Mouse (Mus musculus) testis, adult 2 months (tissue): Measurements from ENCODE around the gene Taf15. TPM values are rescaled to one million over a fixed set of nuclear protein-coding genes. Genes with fewer than 3 reads are reported as not detected.
A peak's percentile ranks its signal among the peaks of the same experiment; 100 is the strongest.

Experiments
- H3K27ac ChIP-seq: fragments of 200-500 bp; 2 replicates; pipeline ENCODE4 v1.5.1; 2012; ENCODE audit warnings: low read depth, low read length; ENCODE audit not compliant: control insufficient read depth, insufficient read depth
- H3K27me3 ChIP-seq: fragments of 200-500 bp; 2 replicates; pipeline ENCODE4 v1.6.1; 2012; ENCODE audit warnings: mild to moderate bottlenecking, low read length, moderate library complexity; ENCODE audit not compliant: control insufficient read depth, insufficient read depth
- H3K36me3 ChIP-seq: fragments of 200-500 bp; 2 replicates; pipeline ENCODE4 v1.6.1; 2012; ENCODE audit warnings: mild to moderate bottlenecking, low read length; ENCODE audit not compliant: control insufficient read depth, insufficient read depth
- H3K4me1 ChIP-seq: fragments of 200-500 bp; 2 replicates; pipeline ENCODE4 v1.6.1; 2012; ENCODE audit warnings: low read length; ENCODE audit not compliant: control insufficient read depth, insufficient read depth
- H3K4me3 ChIP-seq: fragments of 200-500 bp; 2 replicates; pipeline ENCODE4 v1.5.1; 2012; ENCODE audit warnings: low read depth, mild to moderate bottlenecking, low read length, moderate library complexity, mixed read lengths; ENCODE audit not compliant: control insufficient read depth
- CTCF ChIP-seq: fragments of 200-500 bp; IDR thresholded peaks from 2 replicates; pipeline ENCODE4 v1.5.1; 2012; ENCODE audit warnings: low read depth, mild to moderate bottlenecking, inconsistent platforms, low read length, moderate library complexity; ENCODE audit not compliant: control insufficient read depth, insufficient read depth, insufficient replicate concordance
- POLR2A ChIP-seq: fragments of 200-500 bp; IDR thresholded peaks from 2 replicates; pipeline ENCODE4 v1.6.1; 2012; ENCODE audit warnings: low read depth, mild to moderate bottlenecking, inconsistent platforms, low read length, moderate library complexity; ENCODE audit not compliant: control insufficient read depth
- polyA plus RNA-seq: library from polyadenylated mRNA; depleted of rRNA; stranded (reverse); fragments of >200 nt; gene quantifications from 2 replicates; pipeline ENCODE4 v1.2.3, GENCODE M21; 2012

Gene Taf15
- polyA plus RNA-seq, 1 experiment, result 49.6 TPM

- Histone ChIP-seq H3K36me3 (no peaks in the 10 kb centered on the region), H3K27me3 (no peaks in the 10 kb centered on the region; the same call in 1 of the 2 replicates), H3K4me3 (peak overlapping the region; percentile 89), H3K4me1 (peaks cover 21% of the 10 kb centered on the region), H3K27ac (no peak overlapping the region)
- no peak for TF ChIP-seq POLR2A
- TF ChIP-seq CTCF, result no peak
Measured at GRCm38 (mm10) chr11:83439426-83440060, 33.3 kb upstream of the Taf15 start.

GRCm38 (mm10) chr11:83440081-83441064, 32.5 kb upstream of the Taf15 start:
- Histone ChIP-seq H3K4me3 (peak overlapping the region; percentile 89), H3K27ac (no peak overlapping the region), H3K27me3 (no peaks in the 10 kb centered on the region; the same call in 1 of the 2 replicates), H3K4me1 (peaks cover 25% of the 10 kb centered on the region), H3K36me3 (no peaks in the 10 kb centered on the region)
- TF ChIP-seq POLR2A (no peak), CTCF (peak; percentile 99)

DNA sequence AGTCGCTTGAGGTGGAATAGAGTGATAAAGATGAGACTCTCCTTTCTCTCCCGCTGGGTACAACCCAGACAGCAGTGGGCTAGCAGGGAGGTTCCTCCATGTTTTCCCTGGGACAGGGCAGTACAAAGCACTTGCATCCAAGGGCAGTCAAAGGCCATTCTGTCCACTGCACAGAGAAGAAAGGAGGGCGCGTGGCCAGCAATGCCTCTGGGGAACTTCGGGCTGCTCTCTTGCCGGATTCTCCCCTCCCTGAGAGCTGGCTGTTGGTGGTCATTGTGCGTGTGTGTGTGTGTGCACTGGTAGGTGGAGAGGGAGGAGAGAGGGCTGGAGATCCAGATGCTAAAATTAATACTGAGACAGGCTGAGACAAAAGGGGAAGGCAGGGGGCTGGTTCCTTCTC, 31.7 kb upstream of the Taf15 start:
- Histone ChIP-seq H3K27ac (no peak overlapping the region), H3K4me1 (peaks cover 25% of the 10 kb centered on the region), H3K4me3 (peak overlapping the region; percentile 89), H3K27me3 (no peaks in the 10 kb centered on the region; the same call in 1 of the 2 replicates), H3K36me3 (no peaks in the 10 kb centered on the region)
- TF ChIP-seq CTCF (no peak), POLR2A (no peak)

- H3K27me3 ChIP-seq, result no peaks in the 10 kb centered on the region; the same call in 1 of the 2 replicates
- H3K27ac ChIP-seq, result no peak overlapping the region
- H3K4me1 ChIP-seq, result peaks cover 25% of the 10 kb centered on the region
- TF ChIP-seq POLR2A, result no peak
- TF ChIP-seq CTCF, result no peak
- H3K4me3 ChIP-seq, result peak overlapping the region; percentile 26
- no peaks in the 10 kb centered on the region for H3K36me3 ChIP-seq
Measured at GRCm38 (mm10) chr11:83442596-83443267, 30.2 kb upstream of the Taf15 start.

DNA sequence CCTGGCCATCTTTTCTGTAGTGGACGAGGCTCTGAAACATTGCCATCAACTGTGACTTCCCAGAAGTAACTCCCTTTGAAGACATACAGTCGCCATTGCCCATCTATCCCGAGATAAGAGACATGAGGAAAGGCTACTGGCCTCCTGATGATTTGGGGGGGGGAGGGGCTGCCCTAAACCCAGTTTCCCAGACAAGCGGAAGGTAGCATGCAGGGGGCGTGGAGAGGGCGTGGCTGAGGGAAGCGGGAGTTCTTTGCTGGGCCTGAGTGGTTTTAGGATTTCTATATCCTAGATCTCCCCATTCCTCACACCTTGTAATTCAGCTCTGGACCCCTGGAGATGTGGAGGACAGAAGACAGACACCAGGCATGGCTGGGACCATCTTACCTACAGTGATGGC, 29.1 kb upstream of the Taf15 start:
- peaks cover 25% of the 10 kb centered on the region for H3K4me1 ChIP-seq
- no peaks in the 10 kb centered on the region for H3K36me3 ChIP-seq
- no peak overlapping the region for H3K4me3 ChIP-seq
- no peak overlapping the region for H3K27ac ChIP-seq
- no peaks in the 10 kb centered on the region; the same call in 1 of the 2 replicates for H3K27me3 ChIP-seq
- no peak for TF ChIP-seq POLR2A
- no peak for TF ChIP-seq CTCF

DNA sequence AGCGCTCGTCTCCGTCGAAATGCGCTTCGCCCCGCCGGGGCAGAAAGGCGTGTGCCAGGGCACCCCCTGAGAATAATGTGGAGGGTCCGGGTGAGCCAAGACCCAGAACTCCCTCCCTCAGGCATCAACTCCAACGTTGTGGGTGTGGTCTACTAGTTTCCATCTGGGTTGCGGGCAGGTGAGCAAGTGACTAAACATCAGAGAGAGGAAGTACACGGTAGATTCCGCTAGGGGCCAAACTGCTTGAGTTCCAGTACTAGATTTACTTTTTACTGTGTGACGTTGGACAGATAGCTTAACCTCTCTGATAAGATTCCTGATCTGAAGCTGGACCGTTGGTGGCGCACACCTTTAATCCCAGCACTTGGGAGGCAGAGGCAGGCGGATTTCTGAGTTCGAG, 27.9 kb upstream of the Taf15 start:
- H3K27ac ChIP-seq, result no peak overlapping the region
- TF ChIP-seq POLR2A (no peak), CTCF (no peak)
- peak overlapping the region; percentile 16 for H3K4me3 ChIP-seq
- H3K27me3 ChIP-seq, result no peaks in the 10 kb centered on the region; the same call in 1 of the 2 replicates
- no peaks in the 10 kb centered on the region for H3K36me3 ChIP-seq
- peaks cover 27% of the 10 kb centered on the region for H3K4me1 ChIP-seq

- TF ChIP-seq POLR2A, result no peak
- TF ChIP-seq CTCF, result no peak
- peaks cover 18% of the 10 kb centered on the region for H3K4me1 ChIP-seq
- no peaks in the 10 kb centered on the region; the same call in 1 of the 2 replicates for H3K27me3 ChIP-seq
- peak overlapping the region; percentile 8; the same call in 1 of the 2 replicates for H3K27ac ChIP-seq
- H3K4me3 ChIP-seq, result no peak overlapping the region
- H3K36me3 ChIP-seq, result no peaks in the 10 kb centered on the region
Measured at GRCm38 (mm10) chr11:83447612-83448011, 25.3 kb upstream of the Taf15 start.
